Mouse (Mus musculus) thymus, postnatal 25 days (tissue): Measurements from ENCODE around the gene Pxdn.

Experiments used
- DNase-seq: peaks from one replicate; pipeline ENCODE4 v3.0.0; 2022

The Pxdn gene

DNA sequence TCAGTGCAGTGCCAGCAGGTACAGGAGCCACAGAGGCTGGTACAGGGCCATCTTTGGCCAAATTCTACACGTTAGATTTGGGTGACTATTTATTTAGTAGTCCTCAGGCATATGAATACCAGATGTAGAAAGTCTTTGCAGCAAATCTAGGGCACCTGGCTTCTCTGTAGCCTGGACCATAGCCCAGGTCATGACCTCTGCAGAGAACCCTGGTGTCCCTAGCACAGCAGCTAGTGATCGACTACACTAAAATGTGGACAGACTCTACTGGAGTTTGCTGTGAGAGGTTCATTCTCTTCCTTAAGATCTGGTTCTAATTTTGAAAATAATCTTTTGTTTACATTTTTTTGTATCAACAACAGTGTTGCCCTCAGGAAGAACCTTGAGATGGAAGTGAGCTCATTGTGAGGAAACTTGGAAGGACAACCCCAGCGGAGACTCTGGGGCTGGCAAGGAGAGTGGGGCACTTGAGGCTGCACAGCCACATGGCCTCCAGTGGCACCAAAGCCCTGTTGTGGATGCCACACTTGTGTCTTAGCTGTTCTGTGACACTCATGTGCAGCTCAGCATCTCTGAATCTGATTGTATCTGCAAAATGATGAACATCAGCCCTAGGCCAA, 90.4 kb downstream of the Pxdn start:
- no peak for DNase-seq

GRCm38 (mm10) chr12:30029111-30029510, 91.7 kb downstream of the Pxdn start:
- DNase-seq, result no peak

- DNase-seq, result no peak
These were observed 93.2 kb downstream of the Pxdn start for GRCm38 (mm10) chr12:30030571-30030970.

GRCm38 (mm10) chr12:30034681-30035080, 97.3 kb downstream of the Pxdn start:
- no peak for DNase-seq

GRCm38 (mm10) chr12:30035406-30035805, 98.0 kb downstream of the Pxdn start:
- DNase-seq, result no peak

GRCm38 (mm10) chr12:30035841-30036568, 98.6 kb downstream of the Pxdn start:
- no peak for DNase-seq

- no peak for DNase-seq
These were observed 99.2 kb downstream of the Pxdn start for GRCm38 (mm10) chr12:30036569-30037055.

DNA sequence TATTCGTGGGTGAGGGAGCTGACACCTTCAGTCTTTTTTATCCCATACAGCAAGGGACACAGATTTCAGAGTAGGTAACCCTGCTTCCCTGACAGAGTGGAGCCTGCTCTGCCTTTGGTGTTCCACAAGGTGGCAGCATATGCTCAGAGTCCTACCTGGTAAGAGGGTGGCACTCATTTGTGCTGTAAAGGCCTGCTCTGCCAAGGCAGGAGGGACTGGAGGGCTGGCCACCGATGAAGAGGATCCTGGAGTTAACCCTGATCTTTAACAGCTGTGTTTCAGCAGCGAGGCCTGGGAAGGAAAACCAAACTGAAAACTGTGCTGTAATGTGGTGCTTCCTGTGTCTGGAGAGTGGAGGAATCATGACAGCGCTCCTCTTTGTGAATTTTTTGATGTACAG, 102.2 kb downstream of the Pxdn start:
- DNase-seq, result no peak

- no peak for DNase-seq
These were observed 102.7 kb downstream of the Pxdn start for GRCm38 (mm10) chr12:30040150-30040549.

- DNase-seq, result no peak
These were observed 111.4 kb downstream of the Pxdn start for GRCm38 (mm10) chr12:30048848-30049247.

- DNase-seq, result no peak
These were observed 112.4 kb downstream of the Pxdn start for GRCm38 (mm10) chr12:30049818-30050217.

GRCm38 (mm10) chr12:30050235-30050634, 112.8 kb downstream of the Pxdn start:
- no peak for DNase-seq

- DNase-seq, result no peak
These were observed 117.5 kb downstream of the Pxdn start for GRCm38 (mm10) chr12:30054761-30055540.

GRCm38 (mm10) chr12:30058044-30058443, 120.6 kb downstream of the Pxdn start:
- DNase-seq, result no peak

DNA sequence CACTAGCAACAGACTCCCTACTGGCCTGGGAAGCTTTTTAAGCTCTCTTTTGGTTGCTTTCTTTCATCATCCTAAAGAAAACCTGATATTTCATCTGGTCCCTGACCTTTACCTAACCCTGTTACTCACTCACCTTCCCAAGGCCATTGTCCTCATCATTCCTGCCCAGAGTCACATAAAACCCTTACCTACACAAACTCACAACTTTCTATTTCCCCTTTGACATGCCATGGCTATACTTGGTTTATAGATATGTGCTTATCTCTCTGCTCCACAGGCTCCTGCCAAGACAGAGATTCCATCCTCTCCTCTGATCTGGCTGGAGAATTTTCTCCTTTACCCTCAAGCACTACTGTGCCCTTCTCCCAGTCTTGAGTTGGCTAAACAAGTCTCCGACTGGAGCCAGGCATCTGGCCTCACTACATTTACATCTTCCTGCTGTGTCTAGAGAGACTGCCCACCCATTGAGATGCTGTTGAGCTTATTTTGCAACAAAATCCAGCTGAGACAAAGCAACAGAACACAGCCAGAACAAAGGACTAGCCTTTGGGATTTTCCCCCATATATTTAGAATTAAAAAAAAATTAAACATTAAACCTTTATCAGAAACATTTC, 124.2 kb downstream of the Pxdn start:
- DNase-seq, result no peak

- DNase-seq, result no peak
These were observed 124.7 kb downstream of the Pxdn start for GRCm38 (mm10) chr12:30062118-30062505.
